Mouse (Mus musculus) olfactory bulb, adult 2 months (tissue): Measurements from ENCODE around the gene Oit3.

Experiments used
- CTCF ChIP-seq: fragments of 200-500 bp; IDR thresholded peaks from 2 replicates; pipeline ENCODE4 v1.5.1; 2012; ENCODE audit warnings: low read depth, mild to moderate bottlenecking, low read length, moderate library complexity; ENCODE audit not compliant: insufficient read depth
- POLR2A ChIP-seq: fragments of 200-500 bp; IDR thresholded peaks from 2 replicates; pipeline ENCODE4 v1.6.1; 2012; ENCODE audit warnings: mild to moderate bottlenecking, low read depth, low read length, moderate library complexity; ENCODE audit not compliant: insufficient read depth

DNA sequence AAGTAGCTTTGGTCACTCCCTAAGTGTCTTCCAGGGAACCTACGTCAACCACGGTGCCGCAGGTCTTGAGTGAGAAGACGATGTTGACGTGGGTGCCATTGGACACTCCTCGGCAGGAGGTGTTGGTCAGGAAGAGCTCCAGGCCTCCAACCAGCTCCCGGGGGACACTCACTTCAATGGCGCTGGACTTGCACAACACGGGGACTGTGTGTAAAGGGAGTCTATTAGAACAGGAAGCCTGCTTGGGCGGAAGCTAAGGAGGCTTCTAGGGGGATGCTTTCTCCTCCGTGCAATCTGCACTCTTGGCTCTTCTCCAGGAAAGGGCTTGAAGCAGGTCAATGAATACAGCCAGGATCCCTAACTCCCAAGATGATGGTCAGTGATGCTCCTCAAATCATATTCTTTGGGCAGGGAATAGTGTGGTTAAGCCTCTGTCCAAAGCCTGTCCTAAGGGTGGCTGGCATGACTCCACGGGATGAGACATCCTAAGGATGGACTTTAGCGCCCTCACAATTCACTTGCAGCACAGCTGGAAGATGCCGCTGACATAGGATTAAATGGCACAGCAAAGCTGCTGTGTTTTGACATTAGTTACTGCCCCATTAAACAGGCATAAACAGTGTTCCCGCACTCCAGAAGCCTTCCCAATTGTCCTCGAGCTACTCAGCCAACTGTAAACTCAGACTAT lies 12.0 kb downstream of the Oit3 start:
- TF ChIP-seq CTCF = no peak
- TF ChIP-seq POLR2A = no peak
